Mouse (Mus musculus): ENCODE measurements around the gene Spryd7.

GRCm38 (mm10) chr14:61529533-61529932 is 27.2 kb downstream of the Spryd7 start:
- TF ChIP-seq POLR2A (IDR thresholded peaks at IDR 0.05; ENCODE audit: borderline replicate concordance, extremely low read depth, low read depth, low read length) (no peak), CTCF (IDR thresholded peaks at IDR 0.05; ENCODE audit: insufficient read depth, low read length) (no peak)

Measured in lung, adult 2 months (tissue).